Mouse (Mus musculus): ENCODE measurements at regions not wholly inside any gene's neighbourhood (a gene's known extent, or its start where the extent isn't known, plus 50 kb on each side); places are given as distances from the start of the nearest gene placed in this dataset.

DNA sequence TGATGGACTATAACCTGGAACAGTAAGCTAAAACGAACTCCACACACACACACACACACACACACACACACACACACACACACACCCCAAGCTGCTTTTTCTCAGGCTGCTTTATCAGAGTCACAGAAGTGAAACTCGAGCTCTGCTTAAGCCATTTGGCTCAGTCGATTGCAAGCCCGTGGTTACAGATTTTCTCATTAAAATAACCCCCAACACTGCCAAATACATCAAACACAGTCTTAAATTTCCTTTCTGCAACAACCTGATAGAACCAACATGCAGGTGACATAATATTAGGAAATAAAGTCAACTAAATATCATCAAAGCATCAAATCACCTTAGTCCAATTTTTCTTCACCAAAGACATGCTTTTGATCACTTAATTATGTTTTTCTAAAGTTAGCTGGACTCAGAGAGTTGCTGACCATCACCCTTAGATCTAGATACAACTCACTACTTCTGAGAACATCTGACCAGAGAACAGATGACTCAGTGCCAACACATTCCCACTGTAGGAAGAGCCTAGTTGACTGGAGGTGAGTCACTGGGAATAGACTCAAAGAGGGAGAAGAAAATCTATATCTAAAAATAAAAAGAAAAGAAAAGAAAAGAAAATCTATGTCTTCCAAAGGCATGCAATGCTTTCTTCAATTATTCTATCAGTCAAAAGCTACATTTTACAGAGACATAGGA is 251.2 kb downstream of the Tgfb2 start:
- DNase-seq = no peak
- intact Hi-C loops (cut with DNase I) = loop anchor here (5.0 kb wide), 1 partner anchor 258 kb away; no protein-coding TSS in a partner anchor

DNA sequence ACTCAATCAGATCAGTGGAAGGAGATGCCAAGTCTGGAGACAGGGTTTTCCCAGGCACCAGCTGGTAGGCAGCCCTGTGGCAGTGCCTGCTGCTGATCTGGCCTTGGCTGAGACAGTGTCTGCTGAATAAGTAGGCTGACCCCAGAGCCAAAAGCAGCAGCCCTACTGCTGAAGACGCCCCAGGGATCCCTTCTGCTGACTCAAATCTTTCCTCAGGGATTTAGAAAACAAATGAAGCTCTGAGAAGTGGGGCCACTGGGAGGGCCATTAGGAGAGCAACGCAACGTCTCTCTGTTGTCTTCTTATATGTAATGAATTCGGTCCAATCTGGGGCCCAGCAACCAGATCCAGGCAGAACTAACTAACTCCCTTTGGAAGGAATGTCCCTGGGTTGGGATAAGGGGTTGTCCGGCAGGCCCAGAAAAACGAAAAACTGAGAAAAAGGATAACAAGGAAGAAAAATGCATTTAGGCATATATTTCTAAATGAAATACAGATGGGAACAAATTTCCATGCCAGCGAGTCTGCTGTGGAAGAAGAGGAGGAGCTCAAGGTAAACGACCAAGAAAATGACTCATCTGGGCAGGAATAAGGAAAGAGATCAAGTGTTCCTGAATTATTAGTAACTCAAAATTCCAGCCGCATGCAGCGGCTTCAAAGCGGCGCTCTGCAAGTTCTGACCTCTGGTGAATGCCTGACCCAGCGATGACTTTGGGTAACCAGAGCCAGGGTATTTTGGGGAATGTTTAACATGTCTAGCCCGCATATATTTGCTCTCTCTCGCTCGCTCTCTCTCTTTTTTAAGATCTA is 256.7 kb downstream of the Tgfb2 start:
- peak in 1 of 2 experiments; percentile 15 for DNase-seq
- intact Hi-C loops (cut with DNase I) = no loop called here

DNA sequence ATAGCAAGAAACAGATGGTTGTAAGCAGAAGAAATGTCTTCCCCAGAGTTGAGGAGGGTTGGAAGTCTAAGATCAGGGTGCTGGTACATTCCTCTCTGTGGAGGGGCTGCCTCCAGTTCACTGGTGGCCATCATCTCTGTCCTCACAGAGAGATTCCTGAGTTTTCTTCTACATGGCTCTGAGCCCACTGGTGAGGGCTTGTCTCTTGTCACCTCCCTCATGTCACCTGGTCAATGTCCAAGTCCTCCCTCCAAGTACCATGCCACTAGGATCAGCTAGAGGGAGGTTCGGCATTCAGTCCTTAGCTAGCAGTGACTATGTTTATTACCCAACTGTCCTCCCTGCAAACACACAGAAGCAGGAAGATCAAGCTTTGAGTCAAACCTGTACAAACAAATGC is 258.3 kb downstream of the Tgfb2 start:
- DNase-seq = no peak
- intact Hi-C loops (cut with DNase I) = no loop called here

DNA sequence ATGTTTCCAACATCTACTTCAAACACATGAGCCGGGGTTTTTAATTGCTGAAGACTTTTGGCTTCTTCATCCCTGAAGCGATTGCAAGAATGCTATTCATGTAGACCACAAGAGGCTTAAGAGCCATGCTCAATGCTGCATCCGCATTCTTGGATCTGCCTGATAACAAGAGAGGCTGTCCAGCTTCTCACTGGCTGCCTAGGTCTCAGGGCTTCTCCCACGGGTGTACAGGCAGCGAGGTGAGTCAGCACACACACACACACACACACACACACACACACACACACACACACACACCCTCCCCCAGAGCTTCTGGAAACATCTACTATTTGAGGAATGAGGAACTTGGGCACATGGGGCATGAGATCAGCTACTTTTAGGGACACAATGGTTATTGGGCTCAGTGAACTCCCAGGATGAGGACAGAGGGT is 261.1 kb downstream of the Tgfb2 start:
- intact Hi-C loops (cut with DNase I) = no loop called here
- peak; percentile 14 to 27 for DNase-seq

DNA sequence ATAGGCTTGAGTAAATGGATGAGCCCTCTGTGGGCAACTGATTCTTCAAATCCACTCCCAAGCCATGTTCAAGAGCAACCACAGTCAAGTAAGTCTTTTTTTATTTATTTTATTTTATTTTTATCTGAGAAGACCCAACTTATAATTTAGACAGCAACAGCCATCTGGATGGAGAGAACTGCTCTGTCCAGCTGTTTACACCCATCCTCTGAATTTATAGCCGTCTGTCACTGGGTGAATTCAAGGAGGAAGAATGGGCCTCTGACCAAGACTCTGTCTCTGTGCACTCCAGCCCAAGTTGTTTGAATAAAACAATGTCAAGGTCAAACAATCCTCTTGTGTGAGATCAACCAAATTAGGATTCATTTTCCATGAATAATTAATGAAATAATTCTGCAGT is 263.6 kb downstream of the Tgfb2 start:
- no peak for DNase-seq
- intact Hi-C loops (cut with DNase I) = no loop called here

DNA sequence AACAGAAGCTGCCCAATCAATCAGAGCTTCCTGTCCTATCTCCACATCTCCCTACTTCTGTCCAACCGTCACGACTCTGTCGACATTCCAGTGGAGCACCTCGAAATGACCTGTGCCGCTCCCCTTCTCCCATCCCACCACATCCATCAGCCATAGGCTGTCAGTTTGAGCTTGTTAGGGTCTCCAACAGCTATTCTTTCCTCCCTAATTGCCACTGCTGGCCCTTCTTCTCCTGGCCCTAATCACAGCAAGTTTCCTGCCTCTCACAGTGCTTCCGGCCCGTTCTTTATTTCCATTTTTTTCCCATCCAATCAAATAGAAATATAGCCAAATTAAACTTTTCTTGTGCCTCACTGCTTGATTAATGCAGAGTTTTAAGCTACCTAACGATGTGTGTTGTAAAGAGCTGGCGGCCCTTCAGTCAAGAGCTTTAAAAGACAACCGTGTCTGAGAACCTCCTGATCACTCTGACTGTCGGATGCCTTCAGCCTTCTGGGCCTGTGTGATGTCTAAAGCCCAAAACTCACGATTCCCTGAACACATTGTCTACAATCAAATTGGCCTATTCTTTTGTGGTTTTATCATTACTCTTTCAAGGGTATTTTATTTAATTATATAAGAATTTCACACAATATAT is 270.3 kb downstream of the Tgfb2 start:
- no peak for DNase-seq
- intact Hi-C loops (cut with DNase I) = no loop called here

DNA sequence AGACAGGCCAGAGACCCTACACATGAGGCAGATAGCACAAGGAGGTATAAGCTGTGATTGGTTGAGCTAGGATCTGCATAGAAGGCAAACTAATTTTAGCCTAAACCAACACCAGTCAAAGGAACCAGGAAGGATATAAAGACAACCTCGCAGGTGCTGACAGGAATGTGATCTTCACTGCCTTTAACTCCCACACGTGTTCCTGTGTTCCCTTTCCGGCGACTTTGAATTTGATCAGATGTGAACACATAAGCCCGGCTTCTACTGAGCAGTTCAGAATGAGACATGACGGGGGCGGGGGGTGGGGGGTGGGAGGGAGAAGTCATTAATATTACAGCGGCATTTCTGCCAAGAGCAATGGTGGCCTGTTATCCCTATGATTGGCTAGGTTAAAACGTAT is 271.0 kb downstream of the Tgfb2 start:
- no peak for DNase-seq
- intact Hi-C loops (cut with DNase I) = no loop called here

DNA sequence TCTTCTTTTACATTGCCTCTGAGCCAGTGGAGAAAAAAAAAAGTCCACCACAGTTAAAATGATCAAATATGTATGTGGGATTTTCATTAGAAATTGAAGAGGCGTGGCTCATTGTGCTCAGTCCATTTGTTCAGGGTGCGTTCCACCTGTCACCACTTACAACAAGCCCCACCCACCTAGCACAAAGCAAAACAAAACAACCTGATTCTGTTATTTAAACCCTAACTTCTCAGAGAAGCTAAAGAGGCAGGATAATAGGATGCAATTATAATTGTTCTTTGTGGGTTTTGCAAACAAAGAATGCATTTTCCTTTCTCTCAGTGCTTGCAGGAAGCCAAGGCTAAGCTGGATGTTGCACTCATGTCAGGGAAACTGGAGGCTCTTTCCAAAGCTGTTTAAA is 271.8 kb downstream of the Tgfb2 start:
- intact Hi-C loops (cut with DNase I) = no loop called here
- DNase-seq = no peak

DNA sequence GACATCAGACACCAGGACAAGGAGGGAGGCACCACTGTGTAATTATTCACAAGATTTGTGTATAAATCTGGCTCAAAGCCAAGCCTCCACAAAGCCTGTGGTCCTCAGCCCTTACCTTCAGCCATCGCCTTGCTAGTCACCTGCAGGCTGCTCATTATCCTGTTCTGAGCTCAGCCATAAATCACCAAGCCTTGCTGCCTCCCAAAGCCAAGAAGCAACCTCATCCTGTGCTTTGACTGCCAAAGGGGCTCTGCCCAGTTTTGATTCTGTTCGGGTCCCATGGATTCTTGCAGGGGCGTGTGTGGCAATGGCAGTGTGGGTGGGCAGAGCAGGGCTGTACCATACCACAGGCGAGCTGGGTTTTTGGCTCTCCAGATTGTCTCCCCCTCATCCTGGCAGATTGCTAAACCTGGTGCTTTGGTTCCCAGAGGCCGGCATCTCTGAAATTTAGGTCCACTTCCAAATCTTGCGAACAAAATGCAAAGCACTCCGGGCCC is 272.6 kb downstream of the Tgfb2 start:
- no peak for DNase-seq
- intact Hi-C loops (cut with DNase I) = no loop called here

DNA sequence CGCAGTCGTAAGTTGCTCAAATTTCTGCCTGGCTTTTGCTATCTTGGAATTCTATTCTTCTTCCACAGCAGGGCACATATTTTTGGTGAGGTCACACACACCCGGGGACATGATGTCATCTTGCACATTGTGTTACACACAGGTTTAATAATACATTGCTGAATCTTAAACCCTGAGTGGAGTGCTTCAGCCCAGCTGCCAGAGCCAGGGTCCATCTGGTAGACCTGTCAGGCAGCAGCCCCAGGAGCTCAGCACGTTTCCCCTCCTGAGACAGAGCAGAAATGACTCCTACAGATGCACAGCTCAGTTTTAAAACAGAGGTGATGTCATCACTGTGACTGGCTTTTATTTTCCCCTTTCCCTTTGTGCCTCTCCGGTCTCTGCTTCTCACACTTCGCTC is 280.4 kb downstream of the Tgfb2 start:
- intact Hi-C loops (cut with DNase I) = no loop called here
- DNase-seq = no peak

DNA sequence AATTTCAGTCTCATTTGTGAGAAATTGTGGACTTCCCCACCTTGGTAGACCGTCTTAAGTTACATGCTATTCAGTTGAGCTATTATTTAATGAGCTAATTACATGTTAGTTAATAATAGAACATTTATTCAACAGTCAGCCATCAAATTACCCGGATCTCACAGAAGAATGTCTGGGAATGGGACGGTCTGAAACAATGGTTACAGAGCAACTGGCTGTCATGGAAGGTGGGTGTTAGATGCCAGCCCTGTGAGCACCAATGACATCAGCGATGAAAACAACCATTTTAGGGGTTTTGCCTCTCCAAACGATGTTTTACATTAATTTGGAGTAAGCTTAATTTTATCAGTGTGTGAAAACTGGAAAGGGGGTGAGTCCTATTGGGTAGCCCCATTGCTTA is 281.7 kb downstream of the Tgfb2 start:
- intact Hi-C loops (cut with DNase I) = no loop called here
- no peak for DNase-seq

DNA sequence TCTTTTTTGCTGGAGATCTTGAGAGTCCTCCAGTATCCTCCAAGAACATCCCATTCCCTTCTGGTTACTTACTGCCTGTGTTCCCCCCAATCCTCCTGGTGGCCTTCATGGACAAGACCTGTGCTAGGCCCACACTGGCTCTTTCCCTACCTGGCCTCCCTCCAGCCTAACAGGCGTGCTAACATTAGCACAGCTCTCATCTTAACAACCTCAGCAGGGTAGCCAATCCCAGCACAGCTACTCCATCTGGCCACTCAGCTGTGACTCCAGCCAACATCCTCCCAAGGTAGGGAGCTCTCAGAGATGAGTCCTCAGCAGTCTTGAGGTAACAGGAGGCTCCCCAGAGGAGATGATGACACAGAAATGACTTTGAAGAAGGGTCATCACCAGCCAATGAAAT is 288.7 kb downstream of the Tgfb2 start:
- intact Hi-C loops (cut with DNase I) = no loop called here
- no peak for DNase-seq

DNA sequence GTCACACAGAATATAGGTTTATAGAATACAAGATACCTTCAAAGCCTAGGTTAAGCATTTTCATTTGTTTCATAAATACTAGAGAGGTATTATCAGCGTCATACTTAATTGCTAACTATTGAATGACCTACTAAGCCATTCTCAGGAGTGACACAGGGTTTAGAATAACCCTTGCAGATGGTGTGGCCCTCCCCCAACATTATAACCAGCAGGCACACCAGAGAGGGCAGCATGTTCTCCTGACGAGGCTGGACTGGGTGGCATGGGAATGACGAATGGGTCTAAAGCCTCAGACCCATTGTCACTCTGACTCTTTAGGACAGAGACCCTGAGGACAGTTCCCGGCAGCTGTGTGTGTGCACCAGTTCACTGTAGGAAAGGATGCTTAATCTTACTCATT is 290.5 kb downstream of the Tgfb2 start:
- intact Hi-C loops (cut with DNase I) = no loop called here
- DNase-seq = no peak

DNA sequence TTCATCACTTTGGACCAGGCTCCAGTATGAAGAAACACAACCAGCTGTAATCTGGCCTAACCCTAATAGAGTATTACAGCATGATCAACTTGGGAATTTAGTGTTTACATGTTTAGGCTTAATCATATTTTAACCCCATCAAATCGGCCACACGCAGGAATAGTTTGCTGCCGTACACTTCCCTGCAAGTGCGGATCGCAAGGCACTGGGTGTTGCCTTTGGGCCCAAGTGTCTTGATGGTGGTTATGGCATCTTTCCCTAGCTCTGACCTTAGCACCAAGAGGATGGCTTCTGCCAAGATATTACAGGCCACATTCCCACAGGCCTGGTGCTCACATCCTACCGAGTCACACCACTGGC is 291.9 kb downstream of the Tgfb2 start:
- intact Hi-C loops (cut with DNase I) = no loop called here
- DNase-seq = peak; percentile 7 to 20

DNA sequence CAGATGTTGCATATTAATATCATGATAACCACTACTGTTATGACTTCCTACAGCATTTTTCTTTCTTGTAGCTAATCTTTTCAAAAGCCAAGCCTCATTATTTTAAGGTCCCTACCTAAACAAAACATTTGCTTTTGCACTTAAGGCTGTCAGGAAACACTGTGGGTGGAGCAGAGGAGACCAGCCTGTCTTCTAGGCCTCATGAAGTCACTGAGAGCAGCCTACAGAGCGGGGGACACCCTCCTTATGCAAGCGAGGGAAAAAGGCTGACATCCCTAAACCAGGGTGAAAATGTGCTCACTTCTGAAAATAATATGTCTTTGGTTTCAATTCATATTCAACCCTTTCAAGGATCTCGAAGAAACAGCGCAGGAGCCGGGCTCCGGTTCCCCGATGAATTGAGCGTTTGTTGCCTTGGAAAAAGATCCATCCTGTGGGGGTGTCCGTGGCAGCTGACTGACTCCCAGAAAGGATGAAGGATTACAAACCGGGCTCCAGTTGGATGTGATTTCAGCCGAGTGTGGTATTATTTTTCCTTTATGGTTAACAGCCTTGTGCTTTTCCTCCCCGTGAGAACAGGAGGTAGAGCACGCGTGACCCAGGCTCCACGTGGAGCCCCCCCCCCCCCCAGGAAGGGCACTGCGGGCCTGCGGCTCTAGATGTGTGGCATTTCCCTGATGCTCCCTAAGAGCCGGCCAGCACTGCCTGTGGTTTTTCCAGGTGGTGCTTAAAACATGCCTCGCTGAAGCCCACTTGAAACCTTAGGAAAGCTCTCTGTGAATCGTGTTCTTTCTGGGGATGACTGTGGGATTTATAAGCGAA is 292.5 kb downstream of the Tgfb2 start:
- DNase-seq = peak; percentile 6 to 30
- intact Hi-C loops (cut with DNase I) = no loop called here

DNA sequence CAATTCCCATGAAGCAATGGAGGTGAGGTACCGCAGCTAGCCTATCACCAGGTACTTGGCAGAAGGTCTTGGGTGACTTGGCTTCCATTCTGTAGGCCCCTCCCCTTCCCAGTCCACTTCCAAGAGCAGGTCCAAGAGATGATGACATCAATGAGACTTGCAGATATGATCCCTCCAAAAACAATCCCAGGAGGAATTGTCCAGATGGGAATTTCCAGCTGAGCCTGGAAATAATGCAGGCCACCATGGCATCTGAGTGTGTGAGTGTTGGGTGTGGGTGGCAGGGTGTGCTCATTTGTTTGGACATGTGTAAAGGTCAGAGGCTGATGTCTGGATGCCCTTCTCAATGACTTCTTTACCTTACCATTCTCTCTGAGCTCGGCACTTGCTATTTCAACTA is 293.5 kb downstream of the Tgfb2 start:
- intact Hi-C loops (cut with DNase I) = no loop called here

DNA sequence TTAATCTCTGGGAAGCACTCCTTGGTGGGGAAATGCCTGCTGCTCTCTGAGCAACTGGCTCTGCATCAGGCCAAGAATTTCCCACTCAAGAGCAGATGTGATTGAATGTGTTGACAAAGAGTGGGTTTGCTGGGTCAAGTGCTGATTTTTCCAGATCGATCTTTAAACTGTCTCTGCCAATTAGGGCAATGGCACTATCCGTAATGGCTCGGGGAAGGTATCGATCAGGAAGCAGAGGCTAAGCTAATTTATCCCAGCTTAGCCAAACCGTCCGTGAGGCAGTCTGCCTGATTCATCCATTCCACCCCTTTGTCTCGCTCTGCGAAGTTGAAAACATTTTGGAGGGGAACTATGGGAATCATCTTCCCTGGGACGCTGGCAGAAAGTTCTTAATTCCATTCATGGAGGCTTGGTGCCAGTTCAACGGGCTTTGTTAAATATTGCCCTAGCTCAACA is 291.9 kb upstream of the Lyplal1 start:
- intact Hi-C loops (cut with DNase I) = loop anchor here (5.0 kb wide), 1 partner anchor 142 kb away; no protein-coding TSS in a partner anchor
- no peak for DNase-seq

More for the DNA sequence above, 293.5 kb downstream of the Tgfb2 start:
- peak in 1 of 2 experiments; percentile 15 for DNase-seq

DNA sequence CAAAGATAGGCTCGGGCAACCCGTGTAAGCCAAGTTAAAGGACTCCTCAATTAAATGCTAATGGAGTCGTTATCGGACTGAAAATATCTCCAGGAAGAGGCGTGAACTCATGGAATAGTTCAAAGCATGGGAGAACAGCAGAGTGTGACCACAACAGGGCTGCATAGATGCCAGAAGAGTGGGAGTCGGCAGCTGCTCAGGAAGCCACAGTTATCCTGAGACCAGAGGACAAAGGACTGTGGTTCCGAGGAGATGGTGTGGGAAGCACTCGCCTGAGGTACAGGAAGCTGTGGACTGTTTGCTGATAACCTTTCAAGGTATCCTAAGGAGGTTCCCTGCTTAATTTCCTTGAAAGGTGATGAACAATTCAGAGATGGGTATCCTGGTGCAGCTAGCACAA is 290.5 kb upstream of the Lyplal1 start:
- intact Hi-C loops (cut with DNase I) = loop anchor here (5.0 kb wide), 1 partner anchor 140 kb away; no protein-coding TSS in a partner anchor
- peak; percentile 21 to 31 for DNase-seq

DNA sequence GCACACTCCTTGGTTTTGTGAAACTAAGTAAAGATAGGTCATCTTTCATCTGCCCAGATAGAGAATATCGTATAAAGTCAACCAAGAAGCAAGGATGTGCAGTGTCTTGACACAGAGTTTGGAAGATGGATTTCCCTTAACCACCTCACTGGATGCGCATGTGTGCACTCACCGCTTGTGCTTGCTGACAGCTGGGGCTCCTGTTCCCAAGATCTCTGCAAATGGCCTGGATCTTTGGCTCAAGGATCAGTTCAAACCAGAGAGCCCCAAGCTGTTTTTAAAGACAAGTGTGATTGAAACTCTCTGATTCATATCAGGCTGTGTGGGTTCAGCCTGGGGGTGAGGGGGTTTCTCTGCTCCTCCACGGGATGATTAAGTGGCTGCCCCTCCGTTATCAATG is 288.6 kb upstream of the Lyplal1 start:
- intact Hi-C loops (cut with DNase I) = loop anchor here (5.0 kb wide), 1 partner anchor 138 kb away; no protein-coding TSS in a partner anchor
- no peak for DNase-seq

DNA sequence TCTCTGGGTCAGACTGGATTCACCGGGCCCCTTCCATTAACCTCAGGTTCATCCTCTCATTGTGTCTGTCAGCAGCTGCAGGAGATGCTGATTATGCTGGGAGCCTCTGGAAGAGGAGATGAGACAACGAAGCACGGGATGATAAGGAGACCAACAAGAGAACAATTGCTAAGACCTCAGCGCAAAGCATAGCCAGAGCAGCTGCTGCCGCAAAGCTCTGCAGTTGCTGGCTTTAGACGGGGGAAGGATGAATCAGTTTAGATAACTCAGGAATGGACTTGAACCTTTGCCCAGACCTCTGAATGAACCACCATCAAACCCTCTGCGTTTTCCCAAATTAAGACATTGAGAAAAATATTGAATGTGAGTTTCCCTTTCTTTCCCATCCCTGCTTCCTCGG is 282.7 kb upstream of the Lyplal1 start:
- intact Hi-C loops (cut with DNase I) = loop anchor here (5.0 kb wide), 1 partner anchor 308 kb away; the partner anchor contains the start of gene Tgfb2
- peak; percentile 34 to 46 for DNase-seq

Measured in heart, postnatal 14 days (tissue).